Mouse (Mus musculus) spleen, adult 2 months (tissue): Measurements from ENCODE around the gene Eif4e3.

Experiments used
- CTCF ChIP-seq: fragments of 200-500 bp; IDR thresholded peaks from 2 replicates; pipeline ENCODE4 v1.5.1; 2011; ENCODE audit warnings: mild to moderate bottlenecking, inconsistent platforms; ENCODE audit not compliant: insufficient read depth, insufficient read length, insufficient replicate concordance; ENCODE audit errors: extremely low read depth
- POLR2A ChIP-seq: fragments of 200-500 bp; IDR thresholded peaks from 2 replicates; pipeline ENCODE4 v1.6.1; 2011; ENCODE audit warnings: low read depth, low read length, inconsistent platforms

DNA sequence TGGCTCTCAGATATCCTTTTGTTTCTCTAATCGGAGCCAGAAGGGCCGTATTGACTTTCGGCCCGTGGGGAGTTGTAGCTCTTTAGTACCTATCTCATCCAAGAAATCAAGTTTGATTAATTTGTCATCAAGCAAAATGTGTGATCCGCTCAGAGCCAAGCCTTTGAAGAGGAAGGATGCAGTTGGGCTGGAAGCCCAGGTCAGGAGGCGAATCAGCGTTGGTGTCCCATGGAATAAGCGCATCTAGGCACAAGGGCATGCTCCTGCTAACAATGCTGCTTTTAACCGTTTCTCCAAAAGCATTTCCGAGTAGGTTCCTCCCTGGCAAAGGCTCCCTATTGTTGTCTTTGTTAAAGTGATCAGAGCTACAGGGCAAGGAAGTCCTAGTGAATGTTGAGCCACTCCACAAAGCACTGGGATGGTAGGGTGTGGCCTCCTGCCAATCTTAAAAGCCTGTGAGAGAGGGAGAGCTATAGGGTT is 51.3 kb downstream of the Eif4e3 start:
- TF ChIP-seq CTCF, result no peak
- TF ChIP-seq POLR2A, result no peak
